Mouse (Mus musculus) testis, adult 2 months (tissue): Measurements from ENCODE around the gene Cryzl2.

Experiments
- CTCF ChIP-seq: fragments of 200-500 bp; IDR thresholded peaks from 2 replicates; pipeline ENCODE4 v1.5.1; 2012; ENCODE audit warnings: low read depth, mild to moderate bottlenecking, inconsistent platforms, low read length, moderate library complexity; ENCODE audit not compliant: control insufficient read depth, insufficient read depth, insufficient replicate concordance
- POLR2A ChIP-seq: fragments of 200-500 bp; IDR thresholded peaks from 2 replicates; pipeline ENCODE4 v1.6.1; 2012; ENCODE audit warnings: low read depth, mild to moderate bottlenecking, inconsistent platforms, low read length, moderate library complexity; ENCODE audit not compliant: control insufficient read depth

- TF ChIP-seq POLR2A (no peak), CTCF (no peak)
Measured at GRCm38 (mm10) chr1:157452284-157452683, 6.1 kb upstream of the Cryzl2 start.
